Mouse (Mus musculus): Measurements from ENCODE around the gene Gnpat.

GRCm38 (mm10) chr8:124863729-124864128, 896 bp downstream of the Gnpat start:
- no peak for TF ChIP-seq E2F4 (IDR thresholded peaks at IDR 0.05; ENCODE audit: insufficient read depth)
- TF ChIP-seq POLR2A (IDR thresholded peaks at IDR 0.05; ENCODE audit: insufficient read length, low read depth): no peak
- no peak for TF ChIP-seq TCF3 (IDR thresholded peaks at IDR 0.05; ENCODE audit: insufficient read length, low read depth)
- TF ChIP-seq SRF (IDR thresholded peaks at IDR 0.05; ENCODE audit: control insufficient read depth, insufficient read length, low read depth): no peak
